Mouse (Mus musculus) heart, embryonic 14.5 days (tissue): ENCODE data around the gene Teddm2. TPM values are rescaled to one million over a fixed set of nuclear protein-coding genes. Genes with fewer than 3 reads are reported as not detected.
A peak's percentile ranks its signal among the peaks of the same experiment; 100 is the strongest.

ENCODE experiments used
- ATAC-seq: fragments of 200-750 bp; cut with Nextera tagmentation; 2 replicates; pipeline ENCODE4 v1.8.0; 2017; ENCODE audit warnings: low read depth, moderate TSS enrichment; ENCODE audit not compliant: insufficient number of reproducible peaks, insufficient read depth, low FRiP score
- H3K27ac ChIP-seq, 2 experiments: fragments of 200-500 bp in 1 of 2; fragments of 300-500 bp in 1 of 2; sonication (generic) in 1 of 2; replicated peaks in 1 of 2; 2 replicates each; pipeline ENCODE4 v1.5.1; 2012 to 2014; ENCODE audit warnings: low read depth in 2 of 2, low read length in 2 of 2, control low read depth in 1 of 2, mild to moderate bottlenecking in 1 of 2, mixed read lengths in 1 of 2; ENCODE audit not compliant: control insufficient read depth in 1 of 2, insufficient read depth in 1 of 2
- H3K27me3 ChIP-seq: fragments of 300-500 bp; sonication (generic); 2 replicates; pipeline ENCODE4 v1.6.1; 2014; ENCODE audit warnings: mild to moderate bottlenecking, low read length, control low read depth; ENCODE audit not compliant: control insufficient read depth, insufficient read depth
- H3K36me3 ChIP-seq: fragments of 300-500 bp; sonication (generic); 2 replicates; pipeline ENCODE4 v1.6.1; 2014; ENCODE audit warnings: mild to moderate bottlenecking, control low read depth, low read length, mixed read lengths; ENCODE audit not compliant: control insufficient read depth, insufficient read depth
- H3K4me1 ChIP-seq, 2 experiments: fragments of 200-500 bp in 1 of 2; fragments of 300-500 bp in 1 of 2; sonication (generic) in 1 of 2; 2 replicates each; pipeline ENCODE4 v1.6.1; 2012 to 2014; ENCODE audit warnings: low read length in 2 of 2, control low read depth in 1 of 2, mixed read lengths in 1 of 2; ENCODE audit not compliant: control insufficient read depth in 2 of 2, insufficient read depth in 2 of 2
- H3K4me2 ChIP-seq: fragments of 300-500 bp; sonication (generic); 2 replicates; pipeline ENCODE4 v1.6.1; 2014; ENCODE audit warnings: mild to moderate bottlenecking, low read length
- H3K4me3 ChIP-seq, 2 experiments: fragments of 200-500 bp in 1 of 2; fragments of 300-500 bp in 1 of 2; sonication (generic) in 1 of 2; 2 replicates each; pipeline ENCODE4 v1.5.1; 2012 to 2014; ENCODE audit warnings: low read length in 2 of 2, mild to moderate bottlenecking in 2 of 2, control low read depth in 1 of 2, low read depth in 1 of 2, moderate library complexity in 1 of 2; ENCODE audit not compliant: control insufficient read depth in 1 of 2, insufficient read depth in 1 of 2
- H3K9ac ChIP-seq: fragments of 300-500 bp; sonication (generic); 2 replicates; pipeline ENCODE4 v1.6.1; 2014; ENCODE audit warnings: mild to moderate bottlenecking, low read length
- H3K9me3 ChIP-seq: fragments of 300-500 bp; sonication (generic); 2 replicates; pipeline ENCODE4 v1.6.1; 2016; ENCODE audit warnings: low read length, control low read depth; ENCODE audit not compliant: control insufficient read depth
- WGBS: fragments of 180-500 bp; shearing (Covaris S2); extraction: QIAGEN DNeasy Blood & Tissue Kit; methylation state at CpG from one replicate; pipeline ENCODE4 v1.1.7; 2014; 5-methylcytosine and 5-hydroxymethylcytosine counted together
- polyA plus RNA-seq: library from polyadenylated mRNA; unstranded; fragments of >200 nt; fragmentation: Nextera tagmentation; extraction: Ambion mirVana; gene quantifications from 2 replicates; pipeline ENCODE4 v1.2.1, GENCODE M21; 2014

The Teddm2 gene
- 0.35 and 0.49 TPM in 2 replicates for polyA plus RNA-seq

DNA sequence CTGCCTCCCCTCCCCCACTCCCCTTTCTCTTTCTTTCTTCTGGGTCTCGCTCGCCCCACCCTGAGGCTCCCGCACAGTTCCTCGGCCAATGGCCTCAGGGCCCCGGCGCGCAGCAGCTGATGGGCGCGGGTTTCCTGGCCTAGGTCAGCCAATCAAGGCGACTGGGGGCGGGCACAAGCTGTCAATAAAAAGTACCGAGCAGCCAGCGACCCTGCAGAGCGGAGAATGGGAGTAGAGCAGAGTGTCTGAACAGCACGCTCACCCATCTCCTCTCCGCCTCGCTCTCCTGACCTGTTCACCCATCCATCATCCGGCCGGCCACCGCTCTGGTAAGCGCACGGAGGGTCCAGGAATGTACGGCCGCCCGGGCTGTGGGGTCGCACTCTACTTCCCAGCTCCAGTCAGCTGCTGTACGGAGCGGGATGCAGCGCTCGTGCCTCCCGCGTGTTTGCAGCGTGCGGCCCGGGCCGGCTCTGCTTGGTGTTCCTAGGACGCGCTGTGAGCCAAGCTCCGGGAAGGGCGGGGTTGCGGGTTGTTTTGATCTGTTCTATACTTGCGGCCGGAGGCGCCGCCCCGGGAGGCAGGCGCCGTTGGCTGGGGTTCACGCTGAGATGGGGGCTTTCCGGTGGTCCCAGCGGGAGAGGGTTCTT, at the start of gene Teddm2, which contains the start of gene Glul:
Gene Teddm2 (minus strand): TSS at position 498 of the 650 bp plus-strand sequence.
Gene Glul (plus strand): TSS at position 214 of the 650 bp plus-strand sequence.
- peak; percentile 96 for ATAC-seq
- Histone ChIP-seq H3K27me3 (no peaks in the 10 kb centered on the region), H3K36me3 (peaks cover 23% of the 10 kb centered on the region), H3K4me2 (peak within 1 kb of the TSS; percentile 82), H3K9me3 (no peaks in the 10 kb centered on the region), H3K27ac (peak within 1 kb of the TSS; percentile 89 to 96), H3K9ac (peak within 1 kb of the TSS; percentile 87), H3K4me3 (peak within 1 kb of the TSS; percentile 62 to 94), H3K4me1 (peaks cover 7 to 21% of the 10 kb centered on the region in 2 experiments; a peak in 3 of 4 replicates)
- WGBS: under 1% methylated on average over 51 of the region's 51 CpGs

DNA sequence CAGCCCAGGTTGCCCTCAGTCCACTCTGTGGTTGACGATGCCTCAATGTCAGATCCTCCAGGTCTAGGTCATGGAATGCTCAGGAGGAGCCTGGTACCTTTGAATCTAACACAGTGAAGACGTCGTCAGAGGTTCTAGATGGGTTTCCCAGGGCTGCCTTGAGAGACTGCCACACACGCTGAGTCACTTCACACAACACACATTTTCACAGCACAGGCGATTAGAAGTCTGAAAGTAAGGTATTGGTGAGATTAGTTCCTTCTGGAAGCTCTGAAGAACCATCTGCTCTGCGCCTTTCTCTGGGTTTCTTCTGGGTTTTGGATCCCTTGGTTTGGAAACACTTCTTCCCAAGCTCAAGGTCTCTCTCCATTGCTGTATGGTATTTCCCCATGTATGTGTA, 47.8 kb upstream of the Teddm2 start:
- no peak overlapping the region for H3K4me2 ChIP-seq
- WGBS: 88% methylated on average over 6 of the region's 6 CpGs
- no peaks in the 10 kb centered on the region for H3K36me3 ChIP-seq
- H3K9ac ChIP-seq: no peak overlapping the region
- ATAC-seq: no peak
- no peak overlapping the region for H3K27ac ChIP-seq
- H3K9me3 ChIP-seq: no peaks in the 10 kb centered on the region
- no peaks in the 10 kb centered on the region for H3K27me3 ChIP-seq
- no peak overlapping the region for H3K4me3 ChIP-seq
- no peaks in the 10 kb centered on the region for H3K4me1 ChIP-seq

- no peak for ATAC-seq
Measured at GRCm38 (mm10) chr1:153946971-153947370, 46.9 kb upstream of the Teddm2 start.

GRCm38 (mm10) chr1:153945181-153945580, 45.2 kb upstream of the Teddm2 start:
- H3K4me2 ChIP-seq: no peak overlapping the region
- WGBS: 81% methylated on average over 5 of the region's 5 CpGs
- no peak for ATAC-seq
- no peak overlapping the region for H3K9ac ChIP-seq
- H3K9me3 ChIP-seq: no peaks in the 10 kb centered on the region
- no peaks in the 10 kb centered on the region for H3K36me3 ChIP-seq
- no peaks in the 10 kb centered on the region for H3K4me1 ChIP-seq
- H3K27me3 ChIP-seq: no peaks in the 10 kb centered on the region
- no peak overlapping the region for H3K4me3 ChIP-seq
- no peak overlapping the region for H3K27ac ChIP-seq

More at GRCm38 (mm10) chr1:153946971-153947370, 46.9 kb upstream of the Teddm2 start:
- Histone ChIP-seq H3K9ac (no peak overlapping the region), H3K27ac (no peak overlapping the region), H3K27me3 (no peaks in the 10 kb centered on the region), H3K4me1 (no peaks in the 10 kb centered on the region), H3K36me3 (no peaks in the 10 kb centered on the region), H3K4me2 (no peak overlapping the region), H3K9me3 (no peaks in the 10 kb centered on the region), H3K4me3 (no peak overlapping the region)
- WGBS: 44% methylated on average over 7 of the region's 7 CpGs

- H3K9ac ChIP-seq: no peak overlapping the region
- H3K9me3 ChIP-seq: no peaks in the 10 kb centered on the region
- no peak overlapping the region for H3K4me3 ChIP-seq
- no peak for ATAC-seq
- H3K27ac ChIP-seq: no peak overlapping the region
- 81% methylated on average over 2 of the region's 2 CpGs for WGBS
- no peaks in the 10 kb centered on the region for H3K4me1 ChIP-seq
- H3K36me3 ChIP-seq: no peaks in the 10 kb centered on the region
- no peaks in the 10 kb centered on the region for H3K27me3 ChIP-seq
- H3K4me2 ChIP-seq: no peak overlapping the region
Measured at GRCm38 (mm10) chr1:153940986-153941385, 41.0 kb upstream of the Teddm2 start.

- H3K27ac ChIP-seq: no peak overlapping the region
- WGBS: 95% methylated on average over 2 of the region's 2 CpGs
- no peaks in the 10 kb centered on the region for H3K9me3 ChIP-seq
- H3K4me1 ChIP-seq: no peaks in the 10 kb centered on the region
- H3K4me2 ChIP-seq: no peak overlapping the region
- no peak overlapping the region for H3K9ac ChIP-seq
- no peaks in the 10 kb centered on the region for H3K27me3 ChIP-seq
- no peak overlapping the region for H3K4me3 ChIP-seq
- no peak for ATAC-seq
- H3K36me3 ChIP-seq: no peaks in the 10 kb centered on the region
Measured at GRCm38 (mm10) chr1:153937025-153937424, 37.0 kb upstream of the Teddm2 start.

DNA sequence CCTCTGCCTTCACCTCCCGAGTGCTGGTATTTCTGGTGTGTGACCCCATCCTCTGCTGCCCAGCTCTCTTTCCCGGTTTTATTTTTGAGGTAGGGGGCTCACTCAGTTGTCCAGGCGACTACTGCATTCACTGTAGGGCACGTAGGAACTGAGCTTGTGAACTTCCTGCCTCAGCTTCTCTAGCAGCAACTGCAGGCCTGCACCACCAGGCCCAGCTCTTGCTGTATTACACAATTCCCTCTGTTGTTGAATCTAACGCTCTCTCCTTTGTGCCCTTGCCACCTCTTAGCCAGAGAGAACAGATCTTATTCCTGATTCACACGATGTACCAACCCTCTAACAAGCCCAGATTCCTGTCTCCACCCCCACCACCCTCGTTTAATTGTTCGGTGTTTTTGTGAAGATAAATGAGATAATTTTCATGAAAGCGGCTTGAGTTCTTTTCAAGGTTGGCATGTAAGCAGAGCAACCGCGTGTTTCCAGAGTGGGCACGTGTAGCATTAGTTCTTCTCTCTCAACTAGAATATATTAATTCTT, 35.9 kb upstream of the Teddm2 start:
- no peak for ATAC-seq
- Histone ChIP-seq H3K36me3 (no peaks in the 10 kb centered on the region), H3K4me2 (no peak overlapping the region), H3K9ac (no peak overlapping the region), H3K27ac (no peak overlapping the region), H3K4me1 (no peaks in the 10 kb centered on the region), H3K27me3 (no peaks in the 10 kb centered on the region), H3K9me3 (no peaks in the 10 kb centered on the region), H3K4me3 (no peak overlapping the region)
- WGBS: 74% methylated on average over 12 of the region's 12 CpGs
